Mouse (Mus musculus) CH12.LX (cell line): Measurements from ENCODE around the gene Rhobtb3. TPM values are rescaled to one million over a fixed set of nuclear protein-coding genes. Genes with fewer than 3 reads are reported as not detected.

Experiments used
- DNase-seq: peaks from one replicate; pipeline ENCODE4 v3.0.0-alpha.2; 2013; ENCODE audit errors: extremely low read depth
- H3K27ac ChIP-seq: 2 replicates; pipeline ENCODE4 v1.5.1; 2012; ENCODE audit warnings: low read depth, mild to moderate bottlenecking, control low read depth, moderate library complexity; ENCODE audit not compliant: insufficient read depth
- H3K27me3 ChIP-seq: replicated peaks from 2 replicates; pipeline ENCODE3; 2012; ENCODE audit warnings: inconsistent platforms
- H3K36me3 ChIP-seq, 2 experiments: replicated peaks in 1 of 2; 2 replicates each; pipeline versions ENCODE3 to v1.6.1; 2012; ENCODE audit warnings: inconsistent platforms in 1 of 2, low read length in 1 of 2, mild to moderate bottlenecking in 1 of 2, mixed read lengths in 1 of 2, moderate library complexity in 1 of 2; ENCODE audit not compliant: control insufficient read depth in 1 of 2, insufficient read depth in 1 of 2
- H3K4me1 ChIP-seq, 2 experiments: 2 replicates each; pipeline ENCODE4 v1.6.1; 2012; ENCODE audit warnings: inconsistent platforms in 1 of 2, moderate library complexity in 1 of 2; ENCODE audit not compliant: insufficient read depth in 2 of 2, control insufficient read depth in 1 of 2
- H3K4me2 ChIP-seq: 2 replicates; pipeline ENCODE4 v1.6.1; 2012; ENCODE audit warnings: low read depth, mild to moderate bottlenecking, control low read depth; ENCODE audit not compliant: poor library complexity, insufficient read depth, severe bottlenecking
- H3K4me3 ChIP-seq, 3 experiments: fragments of 150-350 bp in 1 of 3; sonication (generic) in 1 of 3; replicated peaks in 1 of 3; 2 replicates each; pipeline versions ENCODE3 to v1.5.1; 2011 to 2012; ENCODE audit warnings: low read depth in 2 of 3, low read length in 2 of 3, mild to moderate bottlenecking in 2 of 3, moderate library complexity in 2 of 3, control low read depth in 1 of 3, improper control_type of control experiment in 1 of 3, inconsistent platforms in 1 of 3, mixed read lengths in 1 of 3; ENCODE audit not compliant: poor library complexity in 1 of 3
- H3K79me2 ChIP-seq: replicated peaks from 2 replicates; pipeline ENCODE4 v1.6.1; 2012; ENCODE audit warnings: mild to moderate bottlenecking, moderate library complexity; ENCODE audit not compliant: control insufficient read depth, poor library complexity, insufficient read depth, severe bottlenecking; ENCODE audit errors: extremely low read depth
- H3K9ac ChIP-seq: 2 replicates; pipeline ENCODE4 v1.6.1; 2012; ENCODE audit warnings: low read depth, mild to moderate bottlenecking, control low read depth, moderate library complexity; ENCODE audit not compliant: insufficient read depth
- H3K9me3 ChIP-seq: replicated peaks from 2 replicates; pipeline ENCODE3; 2012; ENCODE audit warnings: low read length, inconsistent platforms, mixed read lengths
- BHLHE40 ChIP-seq: IDR thresholded peaks from 2 replicates; pipeline ENCODE4 v1.6.1; 2011; ENCODE audit warnings: mild to moderate bottlenecking, low read depth, low read length, improper control_type of control experiment
- CHD2 ChIP-seq: IDR thresholded peaks from 2 replicates; pipeline ENCODE4 v1.6.1; 2011; ENCODE audit warnings: low read length, improper control_type of control experiment
- CTCF ChIP-seq, 2 experiments: IDR thresholded peaks in 1 of 2; conservative IDR thresholded peaks in 1 of 2; 2 replicates each; pipeline ENCODE4 v1.5.1; 2011 to 2012; ENCODE audit warnings: low read depth in 2 of 2, low read length in 2 of 2, improper control_type of control experiment in 1 of 2, inconsistent platforms in 1 of 2, mild to moderate bottlenecking in 1 of 2, moderate library complexity in 1 of 2
- EP300 ChIP-seq: IDR thresholded peaks from 2 replicates; pipeline ENCODE4 v1.6.1; 2011; ENCODE audit warnings: low read length, improper control_type of control experiment
- ETS1 ChIP-seq: conservative IDR thresholded peaks from 2 replicates; pipeline ENCODE4 v1.6.1; 2012; ENCODE audit warnings: low read depth, mild to moderate bottlenecking, inconsistent platforms, low read length, improper control_type of control experiment, moderate library complexity
- IRF4 ChIP-seq: IDR thresholded peaks from 2 replicates; pipeline ENCODE4 v1.6.1; 2014; ENCODE audit warnings: low read depth, mild to moderate bottlenecking, inconsistent platforms, low read length, improper control_type of control experiment
- JUN ChIP-seq: IDR thresholded peaks from 2 replicates; pipeline ENCODE4 v1.6.1; 2011; ENCODE audit warnings: low read depth, mild to moderate bottlenecking, low read length, improper control_type of control experiment, moderate library complexity; ENCODE audit not compliant: insufficient read depth
- JUND ChIP-seq: conservative IDR thresholded peaks from 2 replicates; pipeline ENCODE4 v1.6.1; 2011; ENCODE audit warnings: low read depth, low read length, improper control_type of control experiment
- KAT2A ChIP-seq: IDR thresholded peaks from 2 replicates; pipeline ENCODE4 v1.6.1; 2012; ENCODE audit warnings: low read length, improper control_type of control experiment, inconsistent platforms; ENCODE audit not compliant: insufficient replicate concordance
- MAFK ChIP-seq: IDR thresholded peaks from 2 replicates; pipeline ENCODE4 v1.6.1; 2011; ENCODE audit warnings: low read length, improper control_type of control experiment; ENCODE audit not compliant: insufficient replicate concordance
- MAX ChIP-seq: IDR thresholded peaks from 2 replicates; pipeline ENCODE4 v1.6.1; 2011; ENCODE audit warnings: low read length, improper control_type of control experiment
- MEF2A ChIP-seq: IDR thresholded peaks from 2 replicates; pipeline ENCODE4 v1.6.1; 2014; ENCODE audit warnings: low read depth, mild to moderate bottlenecking, inconsistent platforms, low read length, improper control_type of control experiment, borderline replicate concordance
- MXI1 ChIP-seq: IDR thresholded peaks from 2 replicates; pipeline ENCODE4 v1.6.1; 2011; ENCODE audit warnings: mild to moderate bottlenecking, low read depth, low read length, improper control_type of control experiment
- NELFE ChIP-seq: IDR thresholded peaks from 2 replicates; pipeline ENCODE4 v1.6.1; 2011; ENCODE audit warnings: low read depth, low read length, improper control_type of control experiment
- NRF1 ChIP-seq: IDR thresholded peaks from 2 replicates; pipeline ENCODE4 v1.6.1; 2014; ENCODE audit warnings: low read depth, mild to moderate bottlenecking, inconsistent platforms, low read length, improper control_type of control experiment, moderate library complexity
- PAX5 ChIP-seq: IDR thresholded peaks from 2 replicates; pipeline ENCODE4 v1.6.1; 2012; ENCODE audit warnings: low read length, inconsistent platforms, mixed read lengths
- POLR2AphosphoS2 ChIP-seq: IDR thresholded peaks from 2 replicates; pipeline ENCODE4 v1.6.1; 2011; ENCODE audit warnings: low read depth, low read length, improper control_type of control experiment
- RAD21 ChIP-seq: IDR thresholded peaks from 2 replicates; pipeline ENCODE4 v1.6.1; 2011; ENCODE audit warnings: low read depth, mild to moderate bottlenecking, low read length, improper control_type of control experiment, moderate library complexity
- RCOR1 ChIP-seq: conservative IDR thresholded peaks from 2 replicates; pipeline ENCODE4 v1.6.1; 2012; ENCODE audit warnings: low read depth, mild to moderate bottlenecking, inconsistent platforms, low read length, improper control_type of control experiment
- USF1 ChIP-seq: IDR thresholded peaks from 2 replicates; pipeline ENCODE4 v1.6.1; 2014; ENCODE audit warnings: low read depth, mild to moderate bottlenecking, inconsistent platforms, low read length, improper control_type of control experiment
- USF2 ChIP-seq: conservative IDR thresholded peaks from 2 replicates; pipeline ENCODE4 v1.6.1; 2011; ENCODE audit warnings: low read depth, low read length, improper control_type of control experiment
- ZKSCAN1 ChIP-seq: IDR thresholded peaks from 2 replicates; pipeline ENCODE4 v1.6.1; 2012; ENCODE audit warnings: low read depth, inconsistent platforms, low read length, improper control_type of control experiment, borderline replicate concordance
- ZNF384 ChIP-seq: IDR thresholded peaks from 2 replicates; pipeline ENCODE4 v1.6.1; 2012; ENCODE audit warnings: low read depth, low read length, improper control_type of control experiment, inconsistent platforms
- dilution Hi-C: fragments of 300-500 bp; cut with MboI; formaldehyde crosslinking; loops from 2 replicates; pipeline ENCODE4 v1.14.3; 2020; ENCODE audit warnings: low sequenced_read_pairs; ENCODE audit not compliant: extremely low pct_unique_long_range_greater_than_20kb, extremely low pct_ligation_motif_present
- in situ Hi-C: fragments of 300-500 bp; cut with MboI; formaldehyde crosslinking; loops from 3 replicates; pipeline ENCODE4 v1.14.3; 2019; ENCODE audit warnings: low sequenced_read_pairs, low pct_ligation_motif_present, low pct_unique_long_range_greater_than_20kb, mixed read lengths
- polyA plus RNA-seq: library from polyadenylated mRNA; unstranded; fragments of >175 nt; gene quantifications from 2 replicates; pipeline ENCODE4 v1.2.1, GENCODE M21; 2012; ENCODE audit warnings: low read depth; ENCODE audit not compliant: insufficient read length
- total RNA-seq, 2 experiments: library from RNA; depleted of rRNA; stranded (reverse); fragments of 300-350 nt in 1 of 2; fragments of >200 nt in 1 of 2; gene quantifications; 2 replicates each; pipeline ENCODE4 v1.2.3; 2012 to 2014

The Rhobtb3 gene
- total and polyA plus RNA-seq, 3 experiments, result 2.0 to 3.6 (median 3.4) TPM

GRCm38 (mm10) chr13:75908187-75908586 lies 35.5 kb downstream of the Rhobtb3 start:
- no peaks in the 10 kb centered on the region for H3K79me2 ChIP-seq
- no peak for DNase-seq
- dilution Hi-C loops, result no loop called here
- peaks cover 10 to 31% of the 10 kb centered on the region in 2 experiments; a peak in 3 of 4 replicates for H3K4me1 ChIP-seq
- in situ Hi-C loops, result no loop called here
- H3K9ac ChIP-seq, result no peak overlapping the region
- H3K36me3 ChIP-seq, result no peaks in the 10 kb centered on the region
- no peak overlapping the region for H3K27ac ChIP-seq
- H3K9me3 ChIP-seq, result no peaks in the 10 kb centered on the region
- TF ChIP-seq USF2, result no peak
- TF ChIP-seq CTCF (conservative IDR thresholded peaks at IDR 0.05 in 1 of 2, IDR thresholded peaks at IDR 0.05 in 1 of 2; ENCODE audit: low read depth in 2 of 2, low read length in 2 of 2), result no peak
- no peak for TF ChIP-seq PAX5
- no peak for TF ChIP-seq JUND
- TF ChIP-seq RCOR1, result no peak
- TF ChIP-seq ZNF384, result no peak
- no peak for TF ChIP-seq KAT2A
- TF ChIP-seq BHLHE40, result no peak
- TF ChIP-seq MXI1, result no peak
- no peak for TF ChIP-seq POLR2AphosphoS2
- TF ChIP-seq MEF2A, result no peak
- no peak for TF ChIP-seq MAFK
- no peak for TF ChIP-seq JUN
- no peak for TF ChIP-seq EP300
- TF ChIP-seq ZKSCAN1, result no peak
- no peak for TF ChIP-seq NRF1
- TF ChIP-seq NELFE, result no peak
- TF ChIP-seq RAD21, result no peak
- no peak for TF ChIP-seq IRF4
- no peak overlapping the region for H3K4me2 ChIP-seq
- H3K27me3 ChIP-seq, result no peaks in the 10 kb centered on the region
- no peak overlapping the region for H3K4me3 ChIP-seq

DNA sequence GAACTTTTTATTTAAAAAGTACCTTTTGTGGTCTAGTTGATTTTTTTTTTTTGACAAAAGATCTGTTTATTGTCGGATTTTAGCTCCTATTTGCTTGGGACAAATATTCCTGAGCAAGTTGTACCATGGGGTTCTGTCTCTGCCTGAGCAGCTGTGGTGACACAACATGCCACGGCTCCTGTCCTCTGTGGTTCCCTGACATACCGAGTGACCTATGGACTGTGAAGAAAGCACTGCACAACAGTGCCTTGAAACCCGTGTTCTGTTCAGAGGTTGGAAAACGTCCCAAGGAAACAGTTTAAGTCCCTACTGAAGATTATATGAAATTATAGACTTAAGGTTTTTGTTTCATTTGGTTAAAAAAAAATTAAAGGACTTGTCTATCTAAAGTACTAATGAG lies 36.6 kb downstream of the Rhobtb3 start:
- no peak overlapping the region for H3K4me2 ChIP-seq
- in situ Hi-C loops, result no loop called here
- no peak for DNase-seq

More for the DNA sequence above, 36.6 kb downstream of the Rhobtb3 start:
- Histone ChIP-seq H3K27ac (no peak overlapping the region), H3K27me3 (no peaks in the 10 kb centered on the region), H3K9ac (no peak overlapping the region), H3K79me2 (no peaks in the 10 kb centered on the region), H3K4me3 (no peak overlapping the region), H3K4me1 (peaks cover 10 to 31% of the 10 kb centered on the region in 2 experiments; a peak in 3 of 4 replicates), H3K9me3 (no peaks in the 10 kb centered on the region), H3K36me3 (no peaks in the 10 kb centered on the region)
- no peak for TF ChIP-seq USF1
- no peak for TF ChIP-seq MAX
- TF ChIP-seq MEF2A, result no peak
- TF ChIP-seq NELFE, result no peak
- no peak for TF ChIP-seq RCOR1
- TF ChIP-seq ETS1, result no peak
- TF ChIP-seq CHD2, result no peak
- TF ChIP-seq KAT2A, result no peak
- TF ChIP-seq EP300, result no peak
- dilution Hi-C loops, result no loop called here
